Mouse (Mus musculus) heart, embryonic 15.5 days (tissue): ENCODE measurements at regions not wholly inside any gene's neighbourhood (a gene's known extent, or its start where the extent isn't known, plus 50 kb on each side); places are given as distances from the start of the nearest gene placed in this dataset.

Experiments
- ATAC-seq: fragments of 200-750 bp; cut with Nextera tagmentation; replicated peaks from 2 replicates; pipeline ENCODE4 v1.8.0; 2017; ENCODE audit warnings: low read depth, moderate TSS enrichment; ENCODE audit not compliant: insufficient number of reproducible peaks, insufficient read depth, low FRiP score
- H3K27ac ChIP-seq: fragments of 300-500 bp; sonication (generic); 2 replicates; pipeline ENCODE4 v1.5.1; 2015; ENCODE audit warnings: mild to moderate bottlenecking, inconsistent platforms
- H3K27me3 ChIP-seq: fragments of 300-500 bp; sonication (generic); 2 replicates; pipeline ENCODE4 v1.6.1; 2015; ENCODE audit warnings: inconsistent platforms
- H3K36me3 ChIP-seq: fragments of 300-500 bp; sonication (generic); 2 replicates; pipeline ENCODE4 v1.6.1; 2015; ENCODE audit warnings: mild to moderate bottlenecking, inconsistent platforms
- H3K4me1 ChIP-seq: fragments of 300-500 bp; sonication (generic); replicated peaks from 2 replicates; pipeline ENCODE4 v1.6.1; 2015; ENCODE audit warnings: inconsistent platforms
- H3K4me2 ChIP-seq: fragments of 300-500 bp; sonication (generic); 2 replicates; pipeline ENCODE4 v1.6.1; 2015; ENCODE audit warnings: inconsistent platforms, mild to moderate bottlenecking, moderate library complexity
- H3K4me3 ChIP-seq: fragments of 300-500 bp; sonication (generic); 2 replicates; pipeline ENCODE4 v1.5.1; 2015; ENCODE audit warnings: mild to moderate bottlenecking, inconsistent platforms
- H3K9ac ChIP-seq: fragments of 300-500 bp; sonication (generic); 2 replicates; pipeline ENCODE4 v1.6.1; 2015; ENCODE audit warnings: mild to moderate bottlenecking, inconsistent platforms
- H3K9me3 ChIP-seq: fragments of 300-500 bp; sonication (generic); replicated peaks from 2 replicates; pipeline ENCODE4 v1.6.1; 2016; ENCODE audit warnings: inconsistent platforms
- WGBS: fragments of 180-500 bp; shearing (Covaris S2); methylation state at CpG from one replicate; pipeline ENCODE4 v1.1.7; 2015; ENCODE audit warnings: mixed read lengths; 5-methylcytosine and 5-hydroxymethylcytosine counted together

GRCm38 (mm10) chr15:62091746-62092659 is 1169.2 kb upstream of the A1bg start:
- no peaks in the 10 kb centered on the region for H3K27me3 ChIP-seq
- WGBS: 56% methylated on average over 12 of the region's 12 CpGs
- no peak overlapping the region for H3K4me3 ChIP-seq
- no peaks in the 10 kb centered on the region for H3K9me3 ChIP-seq
- H3K36me3 ChIP-seq: no peaks in the 10 kb centered on the region
- no peak overlapping the region for H3K9ac ChIP-seq
- H3K4me2 ChIP-seq: no peak overlapping the region
- H3K27ac ChIP-seq: no peak overlapping the region
- peaks cover 8% of the 10 kb centered on the region for H3K4me1 ChIP-seq
- no peak for ATAC-seq

GRCm38 (mm10) chr15:62091144-62091543 is 1168.3 kb upstream of the A1bg start:
- Histone ChIP-seq H3K27ac (no peak overlapping the region), H3K9ac (no peak overlapping the region), H3K9me3 (no peaks in the 10 kb centered on the region), H3K4me2 (no peak overlapping the region), H3K36me3 (no peaks in the 10 kb centered on the region), H3K4me1 (peaks cover 8% of the 10 kb centered on the region), H3K27me3 (no peaks in the 10 kb centered on the region), H3K4me3 (no peak overlapping the region)
- no peak for ATAC-seq
- WGBS: 84% methylated on average over 5 of the region's 5 CpGs

DNA sequence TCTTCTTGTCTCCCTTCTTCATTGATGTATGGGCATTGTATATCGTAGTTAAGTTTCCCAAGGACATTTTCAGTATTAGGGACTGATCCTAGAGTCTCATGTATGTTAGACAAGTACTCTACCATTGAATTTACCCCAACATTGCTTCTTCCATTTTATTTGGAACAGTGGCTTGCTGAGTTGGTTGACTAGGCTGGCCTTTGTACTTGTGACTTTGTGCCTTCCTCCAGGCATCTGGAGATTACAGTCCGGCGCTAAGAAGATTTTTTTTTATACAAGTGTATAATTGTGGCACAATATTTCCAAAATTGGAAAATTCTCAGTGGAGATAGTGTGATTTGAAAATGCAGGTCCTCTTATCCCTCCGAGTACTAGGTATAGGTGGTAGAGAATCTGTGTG is 1165.5 kb upstream of the A1bg start:
- no peaks in the 10 kb centered on the region for H3K27me3 ChIP-seq
- no peak for ATAC-seq
- no peak overlapping the region for H3K9ac ChIP-seq
- no peak overlapping the region for H3K4me2 ChIP-seq
- no peak overlapping the region for H3K4me3 ChIP-seq
- H3K27ac ChIP-seq: no peak overlapping the region
- no peaks in the 10 kb centered on the region for H3K36me3 ChIP-seq
- WGBS: 87% methylated on average over 4 of the region's 4 CpGs
- no peaks in the 10 kb centered on the region for H3K9me3 ChIP-seq
- peaks cover 8% of the 10 kb centered on the region for H3K4me1 ChIP-seq

DNA sequence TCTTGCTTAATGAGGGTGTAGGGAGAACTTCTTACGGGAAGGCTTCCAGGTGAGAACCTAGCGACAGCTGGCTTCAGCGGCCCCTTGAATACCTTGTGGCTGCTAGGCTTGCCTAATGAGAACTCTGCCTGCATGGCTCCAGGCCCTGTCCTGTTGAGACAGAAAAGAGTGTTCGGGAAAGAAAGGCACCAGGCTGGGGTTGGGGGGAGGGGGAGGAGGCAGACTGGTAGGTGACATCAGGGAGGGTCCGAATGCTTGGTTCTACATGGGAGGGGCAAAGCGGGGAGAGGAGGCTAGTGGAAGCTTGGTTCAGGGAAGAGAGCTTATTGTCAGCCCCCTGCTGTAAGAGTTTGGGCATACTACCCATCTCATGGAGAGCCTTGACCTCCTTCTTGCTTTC is 1164.9 kb upstream of the A1bg start:
- no peaks in the 10 kb centered on the region for H3K27me3 ChIP-seq
- 57% methylated on average over 6 of the region's 6 CpGs for WGBS
- ATAC-seq: no peak
- H3K4me3 ChIP-seq: no peak overlapping the region
- H3K36me3 ChIP-seq: no peaks in the 10 kb centered on the region
- H3K27ac ChIP-seq: no peak overlapping the region
- H3K4me2 ChIP-seq: no peak overlapping the region
- H3K9ac ChIP-seq: no peak overlapping the region
- H3K4me1 ChIP-seq: peaks cover 5% of the 10 kb centered on the region
- H3K9me3 ChIP-seq: no peaks in the 10 kb centered on the region

DNA sequence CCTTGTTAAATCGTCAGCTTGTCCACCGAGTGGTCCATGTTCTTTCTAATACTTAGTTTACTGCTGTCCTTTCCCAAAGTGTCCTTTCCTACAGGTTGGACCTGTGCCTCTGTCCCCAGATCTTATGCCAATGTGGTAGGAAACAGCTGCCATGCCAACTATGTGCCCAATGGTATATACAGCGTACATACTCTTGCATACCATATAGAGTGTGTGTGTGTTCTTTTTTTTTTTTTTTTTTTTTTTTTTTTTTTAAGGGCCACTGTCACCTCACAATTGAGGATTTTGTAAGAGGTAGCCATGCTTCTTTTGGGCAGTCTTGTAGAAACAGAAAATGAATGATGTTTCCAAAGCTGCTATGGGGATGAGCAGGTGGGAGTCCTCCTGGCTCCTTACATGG is 1163.2 kb upstream of the A1bg start:
- Histone ChIP-seq H3K4me1 (no peaks in the 10 kb centered on the region), H3K4me2 (no peak overlapping the region), H3K27ac (no peak overlapping the region), H3K9ac (no peak overlapping the region), H3K36me3 (no peaks in the 10 kb centered on the region), H3K27me3 (no peaks in the 10 kb centered on the region), H3K4me3 (no peak overlapping the region), H3K9me3 (no peaks in the 10 kb centered on the region)
- no peak for ATAC-seq
- WGBS: 85% methylated on average over 3 of the region's 3 CpGs

DNA sequence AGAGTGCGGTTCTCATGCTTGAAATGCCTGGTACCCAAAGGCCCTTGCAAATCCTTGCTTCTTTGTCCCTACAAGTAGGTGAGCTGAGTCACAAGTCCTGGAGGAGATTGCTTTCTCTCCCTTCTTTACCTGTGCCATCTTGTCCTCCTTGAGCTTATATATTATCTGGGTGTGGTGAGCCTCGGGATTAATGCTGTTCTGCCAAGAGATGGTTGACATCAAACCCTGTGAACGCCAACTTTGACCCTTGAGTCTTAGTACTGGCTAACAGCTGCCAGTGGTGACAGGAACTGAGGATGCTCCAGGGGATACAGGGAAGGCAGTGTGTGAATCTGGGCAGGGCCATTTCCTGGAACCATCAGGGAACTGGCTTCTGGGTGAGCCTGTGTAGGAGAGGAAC is 1160.5 kb upstream of the A1bg start:
- H3K27me3 ChIP-seq: no peaks in the 10 kb centered on the region
- ATAC-seq: no peak
- no peak overlapping the region for H3K4me3 ChIP-seq
- H3K9ac ChIP-seq: no peak overlapping the region
- no peaks in the 10 kb centered on the region for H3K9me3 ChIP-seq
- 85% methylated on average over 3 of the region's 3 CpGs for WGBS
- H3K4me1 ChIP-seq: peaks cover 8% of the 10 kb centered on the region
- no peaks in the 10 kb centered on the region for H3K36me3 ChIP-seq
- no peak overlapping the region for H3K4me2 ChIP-seq
- no peak overlapping the region for H3K27ac ChIP-seq

GRCm38 (mm10) chr15:62082539-62082938 is 1159.7 kb upstream of the A1bg start:
- Histone ChIP-seq H3K4me1 (peaks cover 8% of the 10 kb centered on the region), H3K27ac (no peak overlapping the region), H3K27me3 (no peaks in the 10 kb centered on the region), H3K4me3 (no peak overlapping the region), H3K4me2 (no peak overlapping the region), H3K9me3 (no peaks in the 10 kb centered on the region), H3K36me3 (no peaks in the 10 kb centered on the region), H3K9ac (no peak overlapping the region)
- ATAC-seq: no peak
- 91% methylated on average over 2 of the region's 2 CpGs for WGBS

DNA sequence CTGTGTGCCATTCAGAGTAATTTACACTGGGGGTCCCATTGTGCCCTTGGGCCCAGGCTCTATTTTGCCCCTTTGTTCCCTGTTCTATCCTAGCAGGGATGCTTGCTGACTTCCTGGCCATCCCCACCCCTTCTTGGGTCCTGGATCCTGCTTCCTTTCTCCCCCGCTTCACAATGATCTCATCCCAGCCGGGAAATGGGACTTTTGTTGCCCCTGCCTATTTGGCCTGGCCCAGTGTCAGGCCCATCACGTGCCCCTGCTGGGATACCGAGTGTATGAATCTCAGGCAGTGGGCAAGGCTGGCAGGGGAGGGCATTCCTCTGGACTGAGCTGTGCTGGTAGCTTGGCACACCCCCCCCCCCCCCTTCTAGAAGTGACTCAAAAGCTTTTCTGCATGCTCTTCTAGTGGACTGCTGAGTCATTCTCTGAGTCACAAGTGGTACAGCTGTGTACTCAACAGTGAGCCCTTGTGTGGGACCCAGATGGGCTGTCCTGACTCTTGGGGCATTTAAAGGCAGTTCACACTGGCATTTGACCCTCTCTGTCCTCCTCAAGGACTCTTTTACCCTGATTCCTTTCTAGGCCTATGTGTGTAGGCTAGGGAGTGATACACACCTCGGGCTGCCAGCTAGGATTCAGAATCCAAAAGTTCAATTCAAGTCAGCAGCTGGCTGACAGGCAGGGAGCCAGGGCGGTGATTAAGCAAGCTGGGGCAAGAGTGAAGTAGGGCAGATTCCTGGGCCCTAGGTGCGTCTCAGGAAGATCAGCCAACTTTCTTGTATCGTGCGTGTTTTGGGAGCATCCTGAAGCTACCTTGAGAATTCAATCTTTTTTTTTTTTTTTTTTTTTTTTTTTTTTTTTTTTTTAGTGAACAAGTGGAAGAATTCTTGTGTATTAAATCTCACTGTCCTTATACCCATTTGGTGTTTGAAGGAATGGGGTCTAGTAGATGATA is 1156.6 kb upstream of the A1bg start:
- H3K9me3 ChIP-seq: no peaks in the 10 kb centered on the region
- WGBS: 63% methylated on average over 9 of the region's 9 CpGs
- no peak overlapping the region for H3K4me2 ChIP-seq
- H3K27ac ChIP-seq: peak overlapping the region; percentile 39
- no peak overlapping the region for H3K9ac ChIP-seq
- H3K36me3 ChIP-seq: no peaks in the 10 kb centered on the region
- no peak overlapping the region for H3K4me3 ChIP-seq
- ATAC-seq: peak; percentile 61
- peaks cover 8% of the 10 kb centered on the region for H3K4me1 ChIP-seq
- H3K27me3 ChIP-seq: no peaks in the 10 kb centered on the region

DNA sequence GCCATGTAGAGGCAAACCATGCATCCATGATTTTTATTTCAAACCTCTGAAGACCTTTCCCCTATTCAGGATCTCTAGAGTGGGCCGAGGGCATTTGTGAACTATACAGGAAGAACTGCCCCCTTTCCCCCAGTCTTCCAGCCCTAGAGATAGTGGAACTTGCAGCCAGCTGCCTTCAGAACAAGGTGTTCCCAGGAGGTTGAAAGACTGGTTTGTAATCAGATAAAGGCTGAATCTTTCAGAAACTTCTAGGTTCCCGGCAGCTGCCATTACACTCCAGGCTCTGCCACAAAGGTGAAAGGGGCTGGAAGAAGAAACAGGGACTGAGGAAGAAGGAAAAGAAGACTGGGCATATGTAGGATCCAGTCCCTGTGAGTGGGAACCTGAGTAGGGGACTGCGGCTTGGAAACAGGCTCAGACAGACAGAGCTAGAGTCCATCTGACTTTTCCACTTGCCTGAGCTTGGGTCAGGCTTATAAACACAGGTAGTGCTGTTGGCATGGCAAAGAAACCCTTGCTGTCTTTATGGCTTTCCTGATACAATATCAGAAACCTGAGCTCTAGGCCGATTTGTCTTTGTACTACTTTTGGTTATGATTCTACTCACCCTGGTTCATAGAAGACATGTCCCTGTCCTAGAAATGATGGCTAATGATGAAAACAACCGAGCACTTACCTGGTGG is 1153.9 kb upstream of the A1bg start:
- H3K36me3 ChIP-seq: no peaks in the 10 kb centered on the region
- no peak overlapping the region for H3K4me2 ChIP-seq
- no peaks in the 10 kb centered on the region for H3K9me3 ChIP-seq
- no peak for ATAC-seq
- peaks cover 8% of the 10 kb centered on the region for H3K4me1 ChIP-seq
- WGBS: 77% methylated on average over 5 of the region's 5 CpGs
- no peak overlapping the region for H3K27ac ChIP-seq
- no peak overlapping the region for H3K4me3 ChIP-seq
- no peaks in the 10 kb centered on the region for H3K27me3 ChIP-seq
- no peak overlapping the region for H3K9ac ChIP-seq

- Histone ChIP-seq H3K27me3 (no peaks in the 10 kb centered on the region), H3K27ac (no peak overlapping the region), H3K9me3 (no peaks in the 10 kb centered on the region), H3K4me2 (no peak overlapping the region), H3K4me3 (no peak overlapping the region), H3K9ac (no peak overlapping the region), H3K36me3 (no peaks in the 10 kb centered on the region), H3K4me1 (peaks cover 8% of the 10 kb centered on the region)
- 68% methylated on average over 4 of the region's 4 CpGs for WGBS
- ATAC-seq: no peak
Measured at GRCm38 (mm10) chr15:62074735-62075134, 1151.9 kb upstream of the A1bg start.

- Histone ChIP-seq H3K27me3 (no peaks in the 10 kb centered on the region), H3K36me3 (no peaks in the 10 kb centered on the region), H3K27ac (no peak overlapping the region), H3K4me3 (no peak overlapping the region), H3K4me2 (no peak overlapping the region), H3K4me1 (no peaks in the 10 kb centered on the region), H3K9me3 (no peaks in the 10 kb centered on the region), H3K9ac (no peak overlapping the region)
- ATAC-seq: no peak
- 91% methylated on average over 5 of the region's 5 CpGs for WGBS
Measured at GRCm38 (mm10) chr15:62073595-62073994, 1150.8 kb upstream of the A1bg start.
